Mouse (Mus musculus): ENCODE measurements around the gene Fancc.

- TF ChIP-seq CTCF (IDR thresholded peaks at IDR 0.05; ENCODE audit: low read depth): no peak
- no peak for TF ChIP-seq EP300 (IDR thresholded peaks at IDR 0.05; ENCODE audit: low read depth)
Measured at GRCm38 (mm10) chr13:63361755-63362154, 135.3 kb downstream of the Fancc start.
